Mouse (Mus musculus) lung, postnatal 4 days (tissue): ENCODE measurements around the gene B3glct.

Experiments
- DNase-seq, 2 experiments: peaks; one replicate each; pipeline ENCODE4 v3.0.0; 2021

B3glct gene

GRCm38 (mm10) chr5:149677196-149677595 is 834 bp upstream of the B3glct start:
- no peak for DNase-seq

- DNase-seq, result no peak
Observed at GRCm38 (mm10) chr5:149678990-149679348, 939 bp downstream of the B3glct start.

GRCm38 (mm10) chr5:149679362-149679761 is 1.3 kb downstream of the B3glct start:
- no peak for DNase-seq

GRCm38 (mm10) chr5:149679886-149680285 is 1.9 kb downstream of the B3glct start:
- no peak for DNase-seq

- DNase-seq, result no peak
Observed at GRCm38 (mm10) chr5:149680946-149681345, 2.9 kb downstream of the B3glct start.

- DNase-seq, result no peak
Observed at GRCm38 (mm10) chr5:149689860-149690259, 11.8 kb downstream of the B3glct start.

GRCm38 (mm10) chr5:149692548-149692947 is 14.5 kb downstream of the B3glct start:
- DNase-seq, result no peak

GRCm38 (mm10) chr5:149693200-149693599 is 15.2 kb downstream of the B3glct start:
- no peak for DNase-seq

GRCm38 (mm10) chr5:149693968-149694367 is 15.9 kb downstream of the B3glct start:
- DNase-seq, result no peak

- no peak for DNase-seq
Observed at GRCm38 (mm10) chr5:149695077-149695750, 17.2 kb downstream of the B3glct start.

GRCm38 (mm10) chr5:149702770-149703169 is 24.7 kb downstream of the B3glct start:
- no peak for DNase-seq

- no peak for DNase-seq
Observed at GRCm38 (mm10) chr5:149711545-149711944, 33.5 kb downstream of the B3glct start.

GRCm38 (mm10) chr5:149713170-149713774 is 35.2 kb downstream of the B3glct start:
- peak in 1 of 2 experiments; percentile 11 for DNase-seq

- DNase-seq, result no peak
Observed at GRCm38 (mm10) chr5:149713834-149714233, 35.8 kb downstream of the B3glct start.

GRCm38 (mm10) chr5:149715571-149716328 is 37.7 kb downstream of the B3glct start:
- DNase-seq, result no peak

- no peak for DNase-seq
Observed at GRCm38 (mm10) chr5:149716329-149716690, 38.3 kb downstream of the B3glct start.

GRCm38 (mm10) chr5:149731776-149732175 is 53.7 kb downstream of the B3glct start:
- DNase-seq, result no peak

GRCm38 (mm10) chr5:149737210-149737609 is 59.2 kb downstream of the B3glct start:
- DNase-seq, result no peak

GRCm38 (mm10) chr5:149740145-149740544 is 62.1 kb downstream of the B3glct start:
- no peak for DNase-seq

- DNase-seq, result no peak
Observed at GRCm38 (mm10) chr5:149740703-149741102, 62.7 kb downstream of the B3glct start.

GRCm38 (mm10) chr5:149742286-149742685 is 64.3 kb downstream of the B3glct start:
- DNase-seq, result no peak

GRCm38 (mm10) chr5:149745079-149745478 is 67.0 kb downstream of the B3glct start:
- DNase-seq, result no peak

- no peak for DNase-seq
Observed at GRCm38 (mm10) chr5:149748640-149749580, 70.9 kb downstream of the B3glct start.
